Mouse (Mus musculus) bone marrow, adult 2 months (tissue): ENCODE data around the gene Ndp.

Experiments
- CTCF ChIP-seq: fragments of 200-500 bp; IDR thresholded peaks from 2 replicates; pipeline ENCODE4 v1.5.1; 2011; ENCODE audit warnings: low read length, control low read depth; ENCODE audit not compliant: control insufficient read depth, insufficient read depth
- POLR2A ChIP-seq: fragments of 200-500 bp; IDR thresholded peaks from 2 replicates; pipeline ENCODE4 v1.6.1; 2011; ENCODE audit warnings: low read depth, mild to moderate bottlenecking, control low read depth, low read length, borderline replicate concordance; ENCODE audit not compliant: control insufficient read depth

- TF ChIP-seq CTCF: no peak
- TF ChIP-seq POLR2A: no peak
Observed at GRCm38 (mm10) chrX:16867640-16868314, 43.8 kb downstream of the Ndp start.
